Mouse (Mus musculus): Measurements from ENCODE around the gene 6030468B19Rik.

Gene 6030468B19Rik

DNA sequence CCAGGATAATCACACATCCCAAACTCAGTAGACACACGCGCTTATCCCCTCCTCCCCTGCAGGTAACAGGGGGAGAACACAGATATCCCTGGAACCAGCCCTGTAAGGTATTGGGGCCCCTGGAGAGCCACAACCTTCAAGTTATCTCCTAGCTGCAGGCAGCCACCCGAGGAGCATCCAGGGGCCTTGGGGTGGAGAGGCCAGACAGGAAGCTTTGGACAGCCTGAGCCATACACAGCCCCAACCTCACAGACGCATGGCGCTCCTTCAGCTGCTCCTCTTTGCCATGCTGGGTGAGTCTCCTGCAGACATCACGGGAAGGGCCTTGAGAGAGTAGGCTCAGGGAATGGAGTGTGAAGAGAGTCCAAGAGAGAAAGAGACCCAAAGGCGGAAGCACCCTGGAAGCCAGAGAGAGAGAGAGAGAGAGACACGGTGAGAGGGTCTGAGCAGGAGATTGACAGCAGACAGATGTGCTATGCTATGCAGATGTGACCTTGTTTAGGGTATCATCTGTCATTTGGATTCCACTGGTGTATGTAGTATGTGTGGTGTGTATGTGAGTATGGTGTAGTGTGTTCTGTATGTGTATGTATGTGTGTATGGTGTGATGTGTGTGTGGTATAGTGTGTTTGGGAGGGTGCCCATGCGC, at the start of gene 6030468B19Rik:
6030468B19Rik (plus strand) TSS at position 150 of the 649 bp plus-strand sequence.
- DNase-seq (ENCODE audit: low read depth), result no peak

DNA sequence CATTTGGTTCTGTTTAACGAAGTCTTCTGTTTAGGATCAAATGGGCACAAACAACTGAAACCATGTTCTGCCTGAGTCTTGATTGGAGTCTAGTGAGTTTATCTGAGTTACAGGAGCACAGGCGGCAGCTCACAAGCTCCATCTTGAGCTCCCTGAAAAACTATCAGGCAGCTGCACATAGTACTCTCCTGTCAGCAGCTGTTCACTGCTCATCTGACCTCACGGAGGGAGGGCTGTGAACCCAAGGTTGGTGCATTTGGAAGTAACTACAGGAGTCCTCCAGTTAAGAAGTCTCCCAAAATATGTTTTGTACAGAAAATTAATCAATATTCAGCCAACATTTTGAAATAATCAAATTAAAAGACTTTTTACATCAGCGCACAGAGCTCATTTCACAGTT, 48.8 kb upstream of the 6030468B19Rik start:
- no peak for DNase-seq (ENCODE audit: low read depth)

DNA sequence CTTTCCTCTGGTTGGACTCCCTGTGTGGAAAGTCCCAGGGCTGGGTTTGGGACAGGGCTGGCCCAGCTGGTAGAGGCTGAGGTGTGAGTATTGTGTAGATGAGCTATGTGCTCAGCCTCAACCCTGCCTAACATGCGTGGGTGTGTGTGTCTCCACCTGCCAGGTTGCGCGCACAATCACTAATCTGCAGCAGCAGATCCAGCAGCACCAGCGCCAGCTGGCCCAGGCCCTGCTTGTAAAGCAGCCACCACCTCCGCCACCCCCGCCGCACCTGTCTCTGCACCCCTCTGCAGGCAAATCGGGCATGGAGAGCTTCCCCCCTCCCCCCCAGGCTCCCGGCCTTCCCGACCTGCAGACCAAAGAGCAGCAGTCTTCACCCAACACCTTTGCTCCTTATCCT, 48.0 kb upstream of the 6030468B19Rik start:
- no peak for DNase-seq (ENCODE audit: low read depth)

DNA sequence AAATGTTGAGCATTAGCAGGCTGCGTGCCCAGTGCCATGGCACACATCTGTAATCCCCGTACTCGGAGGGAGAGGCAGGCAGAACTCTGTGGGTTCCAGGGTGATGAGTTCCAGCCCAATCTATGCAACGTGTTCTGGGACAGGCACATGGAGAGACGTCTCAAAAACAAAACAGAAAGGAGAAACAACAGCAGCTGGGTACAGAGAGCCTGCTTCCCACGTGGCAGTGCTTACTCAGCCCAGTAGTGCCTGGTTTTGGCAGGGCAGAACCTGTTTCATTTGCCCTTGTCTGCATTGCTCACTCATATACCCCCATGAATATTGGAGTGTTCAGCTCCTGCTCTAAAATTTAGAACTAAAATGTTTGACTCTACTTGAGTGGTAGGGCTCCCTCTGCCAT, 45.9 kb upstream of the 6030468B19Rik start:
- no peak for DNase-seq (ENCODE audit: low read depth)

DNA sequence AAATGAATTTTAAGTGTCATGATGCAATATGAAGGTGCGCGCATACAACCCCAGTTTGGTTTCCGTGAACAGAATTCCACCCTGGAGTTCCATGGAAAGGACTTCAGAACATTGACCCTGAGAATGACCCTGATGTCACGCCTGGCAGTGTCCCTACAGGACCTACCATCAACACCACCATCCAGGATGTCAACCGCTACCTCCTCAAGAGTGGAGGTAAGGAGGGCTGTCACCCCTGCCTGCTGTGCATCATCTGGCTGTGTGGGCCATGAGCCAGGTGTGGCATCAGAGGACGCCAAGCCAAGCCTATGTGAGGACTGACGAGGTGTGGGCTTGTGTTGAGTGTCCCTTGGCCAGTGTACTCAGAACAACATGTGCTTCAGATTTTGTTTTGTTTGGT, 41.6 kb upstream of the 6030468B19Rik start:
- DNase-seq (ENCODE audit: low read depth), result no peak

DNA sequence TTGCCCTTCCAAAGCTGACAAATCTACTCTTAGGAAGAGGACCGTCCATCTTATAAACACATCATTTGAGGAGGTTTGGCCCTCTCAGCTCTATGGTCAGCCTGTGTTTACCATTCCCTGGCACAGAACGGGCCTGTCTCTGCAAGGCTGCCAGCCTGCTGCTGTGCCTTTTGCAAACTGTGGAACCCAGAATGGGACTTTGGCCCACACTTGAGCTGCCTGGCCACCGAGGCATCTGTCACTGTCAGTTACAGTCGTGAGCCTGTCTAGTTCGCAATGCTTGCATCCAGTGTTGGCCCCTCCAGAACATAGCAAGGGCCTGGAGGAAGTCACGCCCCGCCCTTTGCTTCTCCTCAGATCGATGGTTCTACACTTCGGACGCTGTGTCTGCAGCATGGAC, 38.2 kb upstream of the 6030468B19Rik start:
- DNase-seq (ENCODE audit: low read depth), result no peak

DNA sequence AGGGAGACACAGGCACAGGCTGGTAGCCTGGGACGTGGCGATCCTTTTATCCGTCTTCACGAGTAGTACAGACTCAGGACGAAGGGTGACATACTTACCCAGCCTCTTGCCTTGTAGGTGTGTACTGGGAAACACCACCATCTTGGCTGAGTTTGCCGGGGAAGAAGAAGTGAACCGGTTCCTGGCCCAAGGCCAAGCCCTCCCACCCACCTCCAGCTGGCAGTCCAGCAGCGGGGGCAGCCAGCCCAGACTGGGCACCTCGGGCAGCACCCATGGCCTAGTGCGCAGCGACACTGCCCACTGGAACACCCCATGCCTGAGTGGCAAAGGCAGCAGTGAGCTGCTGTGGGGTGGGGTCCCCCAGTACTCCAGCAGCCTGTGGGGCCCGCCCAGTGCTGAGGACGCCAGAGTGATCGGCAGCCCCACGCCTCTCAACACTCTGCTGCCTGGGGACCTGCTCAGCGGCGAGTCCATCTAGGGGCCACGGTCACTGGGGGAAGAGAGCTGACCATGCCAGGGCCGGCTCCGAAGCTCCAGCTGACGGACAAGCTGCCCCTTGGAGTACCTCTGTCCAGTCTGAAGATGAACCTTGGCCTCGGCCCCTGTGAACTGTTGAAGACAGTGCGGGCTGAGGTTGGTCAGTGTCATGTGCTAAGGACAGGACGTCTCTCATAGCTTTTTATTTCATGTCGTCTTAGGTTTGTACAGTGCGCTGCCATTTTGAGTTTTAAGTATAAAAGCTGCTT, 36.9 kb upstream of the 6030468B19Rik start:
- DNase-seq (ENCODE audit: low read depth), result no peak

DNA sequence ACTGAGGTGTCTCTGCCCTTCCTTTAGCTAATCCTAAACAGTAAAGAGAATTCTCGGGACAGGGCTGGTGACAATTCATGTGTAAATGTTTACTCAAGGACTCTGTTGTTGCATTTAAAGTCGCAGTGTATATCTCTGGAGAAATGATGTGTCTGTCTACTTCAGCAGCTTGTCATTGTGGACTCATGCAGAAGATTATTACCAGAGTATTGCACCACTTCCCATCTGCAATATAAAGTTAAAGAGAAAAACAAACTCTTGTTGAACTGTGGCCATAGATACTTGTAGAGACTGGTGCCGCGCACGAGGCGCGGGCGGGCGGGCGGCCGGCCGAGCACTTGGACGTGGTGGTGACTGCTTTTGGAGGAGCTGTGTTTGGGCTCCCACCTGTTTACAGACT, 35.7 kb upstream of the 6030468B19Rik start:
- DNase-seq (ENCODE audit: low read depth), result no peak

DNA sequence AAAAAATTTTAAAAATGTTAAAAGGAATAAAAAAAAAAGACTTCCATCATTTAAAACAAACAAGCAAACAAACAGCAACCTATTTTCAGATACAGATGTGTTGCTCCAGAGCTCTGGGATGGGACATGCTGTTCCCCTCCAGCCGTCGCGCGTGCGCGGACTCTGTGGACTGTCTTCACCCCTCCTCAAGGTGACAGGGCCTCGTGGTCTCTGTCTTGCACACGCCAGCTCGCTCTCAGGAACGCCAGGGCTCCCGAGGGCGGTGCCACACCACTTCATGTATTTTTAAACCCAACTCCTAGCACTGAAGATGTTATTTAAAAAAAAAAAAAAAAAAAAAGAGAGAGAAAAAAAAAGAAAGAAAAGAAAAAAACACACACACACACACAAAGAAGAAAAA, 35.2 kb upstream of the 6030468B19Rik start:
- DNase-seq (ENCODE audit: low read depth), result no peak

DNA sequence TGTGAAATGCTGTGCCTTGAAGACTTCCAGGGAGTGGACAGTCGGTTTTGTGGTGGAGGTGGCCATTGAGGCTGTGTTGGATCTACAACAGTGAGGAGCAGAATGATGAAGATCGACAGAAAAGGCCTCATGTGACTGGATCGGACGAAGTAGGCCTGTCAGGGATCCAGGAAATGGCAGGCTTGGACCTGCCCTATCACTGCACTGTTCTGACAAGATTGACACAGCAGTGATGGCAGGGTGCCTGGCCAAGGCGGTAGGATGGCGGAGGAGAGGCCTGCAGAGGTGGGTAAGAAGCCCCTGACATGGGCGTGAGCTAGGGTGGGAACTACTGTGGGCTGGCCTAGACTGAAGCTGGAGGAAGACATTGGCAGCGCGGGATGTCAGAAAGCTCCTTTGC, 33.1 kb upstream of the 6030468B19Rik start:
- no peak for DNase-seq (ENCODE audit: low read depth)

DNA sequence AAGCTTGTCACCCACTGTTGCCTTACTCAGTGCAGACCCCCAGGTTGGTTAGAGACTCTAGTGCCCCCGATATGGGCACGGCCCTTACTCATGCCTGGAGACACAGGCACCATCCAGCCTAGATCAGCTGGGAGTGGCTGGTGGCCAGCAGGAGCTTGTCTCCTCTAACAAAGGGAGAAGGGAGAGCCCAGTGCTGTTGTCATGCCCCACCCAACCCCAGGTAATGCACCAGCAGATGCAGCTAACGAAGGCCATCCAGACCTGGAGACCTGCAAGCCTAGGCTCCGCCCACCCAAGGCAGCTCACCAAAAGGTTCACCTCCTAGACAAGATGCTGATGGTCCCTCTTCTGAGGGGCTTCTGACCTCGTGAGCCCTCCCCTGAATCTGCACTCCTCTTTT, 32.1 kb upstream of the 6030468B19Rik start:
- DNase-seq (ENCODE audit: low read depth), result no peak

DNA sequence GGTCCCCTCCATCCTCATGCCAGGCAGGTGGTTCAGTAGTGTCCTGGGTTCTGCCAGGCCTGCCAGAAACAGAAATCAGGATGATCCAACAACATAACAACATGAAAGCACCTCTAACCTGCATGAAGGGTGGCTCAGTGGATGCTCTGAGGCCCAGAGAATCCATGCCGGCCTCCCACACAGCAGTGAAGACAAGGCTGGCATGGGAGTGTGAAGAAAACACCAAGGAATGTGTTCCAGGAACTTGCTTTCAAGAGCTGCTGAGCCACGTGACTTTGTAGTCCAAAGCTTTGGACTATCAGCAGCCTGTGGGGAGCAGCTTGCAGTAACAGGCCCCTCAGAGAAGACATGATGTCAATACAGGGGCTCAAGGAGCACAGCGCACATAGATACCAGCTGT, 31.2 kb upstream of the 6030468B19Rik start:
- no peak for DNase-seq (ENCODE audit: low read depth)

DNA sequence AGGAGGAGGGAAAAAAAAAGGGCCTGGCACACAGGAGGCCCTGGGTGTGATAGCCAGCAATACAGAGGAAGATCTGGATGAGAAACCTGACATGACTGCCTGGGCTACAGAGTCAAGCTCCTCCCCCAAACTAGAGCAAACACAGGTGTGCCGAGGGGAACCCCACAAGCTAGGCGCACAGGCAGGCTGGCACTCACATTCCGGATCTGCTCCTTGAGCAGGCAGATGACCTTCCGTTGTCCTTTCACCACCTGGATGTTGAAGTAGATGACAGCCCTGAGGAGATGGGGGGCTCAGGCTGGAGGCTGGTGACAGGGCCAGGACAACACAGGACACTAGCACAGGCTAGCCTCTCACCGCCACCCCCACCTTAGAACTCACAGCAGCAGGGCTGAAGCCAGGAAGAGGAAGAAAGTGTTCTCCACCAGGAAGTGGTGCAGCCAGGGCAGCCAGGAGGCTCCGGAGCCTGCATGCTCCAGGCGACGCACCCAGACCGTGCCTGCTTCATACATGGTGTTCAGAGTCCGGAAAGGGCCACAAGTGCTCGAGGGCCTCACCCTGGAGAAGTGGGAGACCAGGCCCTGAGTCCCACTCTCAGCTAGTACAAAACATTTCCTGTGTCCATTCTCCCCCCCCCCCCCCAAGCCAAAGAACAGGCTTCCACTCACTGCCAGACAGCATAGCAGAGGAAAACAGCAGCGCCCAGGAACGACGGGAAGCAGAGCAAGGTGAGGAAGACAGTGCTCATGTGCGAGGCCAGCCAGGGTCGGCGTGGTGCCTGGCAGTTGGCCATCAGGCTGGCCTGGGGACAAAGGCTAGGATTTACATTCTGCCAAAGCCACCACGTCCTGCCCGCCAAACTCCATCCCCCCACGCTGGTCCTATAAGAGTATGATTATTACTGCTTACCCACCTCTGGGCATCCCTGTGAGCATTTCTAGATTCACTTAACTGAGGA, 28.5 kb upstream of the 6030468B19Rik start:
- DNase-seq (ENCODE audit: low read depth), result no peak

DNA sequence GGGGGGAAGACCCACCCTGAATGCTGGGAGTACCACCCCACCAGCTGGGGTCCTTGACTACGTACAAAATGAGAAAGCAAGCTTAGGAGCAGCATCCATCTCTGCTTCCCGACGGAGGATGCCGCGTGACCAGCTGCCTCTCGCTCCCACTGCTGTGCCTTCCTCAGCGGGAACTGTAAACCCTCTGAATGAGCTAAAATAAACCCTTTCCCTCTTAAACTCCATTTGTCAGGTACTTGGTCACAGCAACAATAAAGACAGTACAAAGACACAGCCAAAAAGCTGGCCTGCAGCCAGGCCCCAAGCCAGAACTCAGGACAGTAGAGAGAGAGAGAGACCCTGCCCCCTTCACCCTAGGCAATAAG, 27.8 kb upstream of the 6030468B19Rik start:
- DNase-seq (ENCODE audit: low read depth), result no peak

DNA sequence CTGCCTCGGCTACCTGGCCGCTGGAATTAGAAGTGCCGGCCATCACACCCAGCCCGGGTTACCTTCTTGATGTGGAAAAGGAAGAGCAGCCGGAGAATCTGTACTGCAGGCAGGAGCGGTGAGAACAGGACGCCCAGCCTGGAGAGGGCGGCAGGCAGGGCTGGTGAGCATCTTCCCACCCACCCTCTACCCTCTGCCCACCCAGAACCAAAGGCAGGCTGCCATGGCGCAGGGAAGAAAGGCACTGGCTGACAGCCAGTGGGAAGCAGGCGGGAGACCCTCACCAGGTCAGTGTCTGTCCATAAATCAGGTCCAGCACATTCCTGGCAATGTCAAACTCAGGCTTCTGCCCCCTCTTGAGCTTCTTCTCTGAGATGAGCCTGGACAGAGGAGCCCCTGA, 27.1 kb upstream of the 6030468B19Rik start:
- DNase-seq (ENCODE audit: low read depth), result no peak

DNA sequence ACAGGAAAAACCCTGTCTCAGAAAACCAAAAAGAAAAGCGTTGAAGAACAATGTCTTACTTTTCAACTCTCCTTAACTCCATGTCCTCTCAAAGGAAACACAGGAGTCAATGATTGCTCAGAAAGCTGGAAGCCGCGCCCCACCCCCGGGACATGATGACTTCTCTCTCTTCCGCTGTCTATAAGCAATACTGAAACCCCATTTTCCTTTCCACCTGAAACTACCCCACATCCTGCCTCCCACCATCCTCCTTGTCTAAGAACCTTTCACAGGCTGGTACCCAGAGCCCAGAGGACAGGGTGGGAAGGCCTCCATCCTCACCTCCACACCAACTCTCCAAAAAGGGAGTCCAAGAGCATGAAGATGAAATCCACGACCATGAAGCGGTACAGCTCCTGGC, 25.1 kb upstream of the 6030468B19Rik start:
- no peak for DNase-seq (ENCODE audit: low read depth)

DNA sequence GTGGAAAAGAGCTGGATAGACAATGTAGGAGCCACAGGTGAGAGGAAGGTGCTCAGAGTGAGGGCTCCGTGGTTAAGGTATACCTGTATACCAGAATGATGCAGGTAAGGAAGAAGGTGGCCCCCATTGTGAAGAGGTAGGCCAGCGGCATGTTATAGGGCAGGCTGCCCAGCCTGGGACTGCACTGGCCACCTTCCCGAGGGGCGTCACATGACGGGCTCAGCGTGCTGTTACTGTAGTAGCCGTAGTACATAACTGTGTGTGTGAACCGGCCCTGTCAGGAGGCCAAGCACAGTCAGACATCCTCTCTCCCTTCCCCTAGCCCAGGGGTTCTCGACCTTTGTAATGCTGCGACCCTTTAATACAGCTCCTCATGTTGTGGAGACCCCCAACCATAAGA, 22.5 kb upstream of the 6030468B19Rik start:
- DNase-seq (ENCODE audit: low read depth), result no peak

DNA sequence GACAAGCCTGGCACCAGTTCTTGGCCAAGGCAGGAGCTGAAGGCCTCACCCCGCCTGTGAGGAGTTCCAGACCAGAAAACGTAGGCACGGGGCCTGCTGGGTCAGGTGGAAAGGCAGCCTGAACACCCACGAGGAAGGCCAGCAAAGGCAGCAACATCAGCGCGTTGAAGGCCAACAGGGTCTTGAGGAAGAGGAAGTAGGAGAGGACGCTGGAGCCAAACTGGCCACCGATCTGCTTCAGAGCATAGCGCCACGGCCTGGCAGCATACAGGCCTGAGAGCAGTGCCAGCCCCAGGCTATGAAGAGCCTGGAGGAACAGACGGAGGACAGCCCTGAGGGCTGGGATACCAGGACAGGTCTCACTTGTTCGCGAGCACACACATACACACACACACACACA, 21.9 kb upstream of the 6030468B19Rik start:
- no peak for DNase-seq (ENCODE audit: low read depth)

DNA sequence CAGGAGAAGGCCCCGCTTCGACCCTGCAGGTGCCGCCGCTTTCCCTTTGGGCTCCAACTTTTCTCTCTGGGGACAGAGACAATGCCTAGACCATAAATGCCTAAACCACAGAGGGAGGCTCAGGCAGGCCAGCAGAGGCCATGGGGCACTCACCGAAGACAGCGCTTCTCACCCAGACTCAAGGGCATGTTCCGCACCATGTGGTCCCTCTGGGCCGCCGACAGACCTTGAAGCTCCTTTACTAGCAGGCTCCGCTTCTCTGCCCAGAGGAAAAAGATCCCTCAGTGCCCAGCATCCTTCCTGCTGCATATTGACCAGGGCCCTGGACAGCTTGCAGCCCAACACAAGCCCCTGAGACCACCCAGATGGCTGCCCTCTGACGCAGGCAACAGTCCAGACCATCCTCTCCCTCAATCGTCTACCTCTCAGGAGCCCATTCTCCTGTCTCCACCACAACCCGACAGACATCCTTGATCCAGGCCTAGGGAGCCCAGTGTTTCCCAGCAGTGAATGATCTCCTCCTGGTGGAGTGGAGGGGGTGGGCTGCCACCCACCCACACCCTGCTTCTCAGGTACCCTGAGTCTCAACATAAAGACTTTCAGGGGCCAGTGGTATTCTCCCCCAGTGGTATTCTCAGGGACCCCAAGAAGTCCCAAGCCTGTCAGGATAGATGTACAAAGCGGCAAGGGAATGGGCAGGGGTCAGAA, 21.2 kb upstream of the 6030468B19Rik start:
- DNase-seq (ENCODE audit: low read depth), result no peak

DNA sequence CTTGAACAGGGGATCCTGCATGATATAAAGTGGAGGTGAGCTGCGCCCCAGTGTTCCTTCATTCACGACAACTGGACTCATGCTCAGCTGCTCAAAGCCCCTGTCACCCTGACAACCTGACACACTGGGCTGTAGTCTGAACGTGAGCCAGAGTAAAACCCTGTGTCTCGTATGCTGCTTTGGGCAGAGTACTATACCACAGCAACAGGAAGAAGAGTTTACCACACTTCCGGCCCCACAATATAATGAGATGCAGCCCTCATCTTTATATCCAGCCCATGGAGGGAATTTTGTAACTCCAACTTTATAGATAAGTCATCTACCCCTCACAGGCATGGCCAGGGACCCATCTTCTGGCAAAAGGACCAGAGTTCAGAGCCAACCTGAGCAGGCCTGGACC, 20.3 kb upstream of the 6030468B19Rik start:
- DNase-seq (ENCODE audit: low read depth), result no peak

DNA sequence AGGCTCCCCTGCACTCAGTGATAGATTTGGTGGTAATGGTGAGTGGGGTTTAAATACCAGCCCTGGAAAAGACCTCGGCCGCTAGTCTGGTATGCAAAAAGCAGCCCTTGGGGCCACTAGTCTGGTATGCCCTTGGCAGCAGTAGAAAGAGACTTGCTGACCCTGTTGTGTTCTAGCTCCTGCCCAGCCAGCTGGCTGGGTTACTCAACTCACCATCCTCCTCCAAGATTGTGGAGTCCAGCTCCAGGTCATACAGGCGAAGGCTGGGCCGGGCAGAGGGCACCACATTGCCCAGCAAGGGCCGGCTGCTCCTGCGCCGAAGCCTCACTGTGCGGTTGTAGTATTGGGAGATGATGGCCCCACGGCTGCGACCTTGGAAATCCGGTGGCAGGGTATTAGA, 19.4 kb upstream of the 6030468B19Rik start:
- DNase-seq (ENCODE audit: low read depth), result no peak

DNA sequence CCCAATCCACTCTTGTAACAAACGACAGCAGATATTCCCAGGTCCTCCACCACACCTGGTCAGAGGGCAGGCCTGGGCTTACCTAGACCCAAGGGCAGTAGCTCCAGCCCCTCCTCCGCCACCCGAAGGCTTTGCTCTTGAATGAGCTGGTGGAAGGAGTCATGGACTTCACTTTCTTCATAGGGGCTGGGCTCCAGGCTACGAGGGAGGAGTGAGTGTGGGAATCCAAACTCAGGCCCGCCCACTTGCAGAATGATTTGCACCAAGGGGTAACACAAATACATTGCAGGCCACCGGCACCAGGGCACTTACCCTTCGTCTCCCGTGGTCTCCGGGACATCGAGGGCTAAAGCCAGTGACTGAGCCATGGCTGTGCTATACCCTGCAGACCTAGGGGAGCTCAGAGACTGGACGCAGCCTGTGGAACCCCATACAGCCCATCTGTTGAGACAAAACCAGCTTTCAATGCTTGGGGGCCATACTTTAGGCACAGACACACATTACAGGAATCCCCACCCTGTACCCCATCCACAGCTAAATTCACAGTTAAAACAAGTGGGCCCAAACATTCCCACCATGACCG, 18.5 kb upstream of the 6030468B19Rik start:
- peak; percentile 56 for DNase-seq (ENCODE audit: low read depth)
